Mouse (Mus musculus) liver, embryonic 14.5 days (tissue): ENCODE results near the gene Abcg5.

ENCODE experiments used
- CTCF ChIP-seq: IDR thresholded peaks from 2 replicates; pipeline ENCODE4 v1.5.1; 2016; ENCODE audit warnings: antibody characterized with exemption, low read depth, control low read depth
- EP300 ChIP-seq: IDR thresholded peaks from 2 replicates; pipeline ENCODE4 v1.6.1; 2016; ENCODE audit warnings: antibody characterized with exemption, low read depth

- TF ChIP-seq CTCF, result no peak
- no peak for TF ChIP-seq EP300
Observed at GRCm38 (mm10) chr17:84658195-84658594, 24.6 kb downstream of the Abcg5 start.
